Mouse (Mus musculus): ENCODE measurements around the gene Rpl32.

The Rpl32 gene

GRCm38 (mm10) chr6:115818129-115818528 is 9.6 kb upstream of the Rpl32 start:
- in situ Hi-C loops (cut with MboI, MseI), result no loop called here

- in situ Hi-C loops (cut with MboI, MseI), result no loop called here
Measured at GRCm38 (mm10) chr6:115815041-115815440, 6.5 kb upstream of the Rpl32 start.

GRCm38 (mm10) chr6:115814104-115814503 is 5.6 kb upstream of the Rpl32 start:
- in situ Hi-C loops (cut with MboI, MseI), result loop anchor here in 1 of 2 experiments (5.0 kb wide), 1 partner anchor 38 kb away; the partner anchor contains the start of genes Ift122 and Mbd4

GRCm38 (mm10) chr6:115811606-115812005 is 3.1 kb upstream of the Rpl32 start:
- in situ Hi-C loops (cut with MboI, MseI), result loop anchor here in 1 of 2 experiments (5.0 kb wide), 1 partner anchor 41 kb away; the partner anchor contains the start of genes Ift122 and Mbd4

- in situ Hi-C loops (cut with MboI, MseI), result no loop called here
Measured at GRCm38 (mm10) chr6:115808196-115808487, 405 bp downstream of the Rpl32 start.

GRCm38 (mm10) chr6:115807464-115808195 is 917 bp downstream of the Rpl32 start:
- in situ Hi-C loops (cut with MboI, MseI), result no loop called here

- in situ Hi-C loops (cut with MboI, MseI), result no loop called here
Measured at GRCm38 (mm10) chr6:115804432-115805192, 3.9 kb downstream of the Rpl32 start.

GRCm38 (mm10) chr6:115803541-115804382 is 4.8 kb downstream of the Rpl32 start:
- in situ Hi-C loops (cut with MboI, MseI), result no loop called here

GRCm38 (mm10) chr6:115801811-115802210 is 6.7 kb downstream of the Rpl32 start:
- in situ Hi-C loops (cut with MboI, MseI), result no loop called here

- in situ Hi-C loops (cut with MboI, MseI), result no loop called here
Measured at GRCm38 (mm10) chr6:115792691-115793215, 15.8 kb downstream of the Rpl32 start.

GRCm38 (mm10) chr6:115791842-115792686 is 16.5 kb downstream of the Rpl32 start:
- in situ Hi-C loops (cut with MboI, MseI), result no loop called here

- in situ Hi-C loops (cut with MboI, MseI), result no loop called here
Measured at GRCm38 (mm10) chr6:115791016-115791415, 17.5 kb downstream of the Rpl32 start.

GRCm38 (mm10) chr6:115782781-115783180 is 25.8 kb downstream of the Rpl32 start:
- in situ Hi-C loops (cut with MboI, MseI), result no loop called here

- in situ Hi-C loops (cut with MboI, MseI), result no loop called here
Measured at GRCm38 (mm10) chr6:115776363-115776762, 32.2 kb downstream of the Rpl32 start.

- in situ Hi-C loops (cut with MboI, MseI), result no loop called here
Measured at GRCm38 (mm10) chr6:115775838-115776237, 32.7 kb downstream of the Rpl32 start.

- in situ Hi-C loops (cut with MboI, MseI), result no loop called here
Measured at GRCm38 (mm10) chr6:115774501-115774921, 34.0 kb downstream of the Rpl32 start, which contains the start of gene Cand2. Gene Cand2, plus strand, starts transcription at chr6:115774538.

GRCm38 (mm10) chr6:115773966-115774413 is 34.6 kb downstream of the Rpl32 start:
- in situ Hi-C loops (cut with MboI, MseI), result no loop called here

GRCm38 (mm10) chr6:115772604-115773003 is 35.9 kb downstream of the Rpl32 start:
- in situ Hi-C loops (cut with MboI, MseI), result no loop called here

- in situ Hi-C loops (cut with MboI, MseI), result no loop called here
Measured at GRCm38 (mm10) chr6:115772201-115772600, 36.3 kb downstream of the Rpl32 start.

GRCm38 (mm10) chr6:115770852-115771251 is 37.7 kb downstream of the Rpl32 start:
- in situ Hi-C loops (cut with MboI, MseI), result no loop called here
